Mouse (Mus musculus): ENCODE measurements around the gene Pcsk6. TPM values are rescaled to one million over a fixed set of nuclear protein-coding genes. Genes with fewer than 3 reads are reported as not detected.

Gene Pcsk6
- polyA plus RNA-seq, 1 experiment = 0.04 TPM

DNA sequence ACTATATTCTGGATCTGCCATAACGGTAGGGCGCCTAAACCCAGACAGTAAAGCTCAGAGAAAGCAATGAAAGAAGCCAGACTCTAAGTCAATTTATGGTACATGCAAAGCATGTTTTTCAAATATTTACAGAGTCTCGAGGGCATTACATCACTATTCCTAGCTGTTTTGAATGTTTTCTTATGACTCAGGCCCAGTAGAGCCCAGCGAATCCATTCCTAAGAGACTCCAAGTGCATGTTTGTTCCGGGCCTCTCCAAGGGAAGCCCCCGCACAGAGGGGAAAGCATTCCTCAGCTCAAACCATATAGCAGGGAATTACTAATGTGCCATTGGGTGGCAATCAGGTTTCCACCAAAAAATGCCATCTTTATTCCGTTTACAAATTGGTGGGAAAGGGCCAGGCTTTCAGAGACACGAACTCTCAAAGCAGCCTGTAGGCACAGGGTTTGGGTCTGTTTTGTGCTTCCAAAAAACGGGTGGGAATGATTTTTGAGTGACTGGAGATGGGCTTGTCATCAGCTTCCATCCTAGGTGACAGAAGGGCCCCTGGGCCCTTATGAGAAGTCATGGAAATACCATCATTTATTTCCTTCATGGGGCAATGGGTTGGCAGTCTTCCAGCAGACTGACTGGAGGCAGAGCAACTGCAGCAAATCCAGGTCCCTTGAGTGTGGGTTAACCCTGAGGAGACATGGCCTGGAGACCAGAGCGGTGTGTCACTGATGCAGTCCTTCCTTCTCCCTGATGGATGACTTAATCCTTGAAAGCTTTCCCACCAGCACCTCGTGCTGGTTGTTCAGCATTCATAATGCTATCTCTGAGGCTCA is 117.7 kb downstream of the Pcsk6 start:
- no peak for TF ChIP-seq TCF3 (IDR thresholded peaks at IDR 0.05; ENCODE audit: insufficient read length, low read depth)
- no peak for TF ChIP-seq TCF12 (IDR thresholded peaks at IDR 0.05; ENCODE audit: insufficient read depth, poor library complexity, severe bottlenecking)
- no peak for TF ChIP-seq SRF (IDR thresholded peaks at IDR 0.05; ENCODE audit: control insufficient read depth, insufficient read length, low read depth)
- Histone ChIP-seq H3K4me2 (ENCODE audit: low read depth) (no peak overlapping the region), H3K79me2 (ENCODE audit: control insufficient read depth, insufficient read depth) (no peaks in the 10 kb centered on the region), H3ac (ENCODE audit: control insufficient read depth, insufficient read length) (no peak overlapping the region), H3K4me3 (no peak overlapping the region), H3K27me3 (ENCODE audit: control insufficient read depth, insufficient read depth, insufficient read length) (peaks cover 18% of the 10 kb centered on the region), H3K36me3 (ENCODE audit: control insufficient read depth, insufficient read depth) (no peaks in the 10 kb centered on the region)

- H3K4me2 ChIP-seq (ENCODE audit: low read depth) = no peak overlapping the region
- H3K36me3 ChIP-seq (ENCODE audit: control insufficient read depth, insufficient read depth) = no peaks in the 10 kb centered on the region
- peaks cover 16% of the 10 kb centered on the region for H3K27me3 ChIP-seq (ENCODE audit: control insufficient read depth, insufficient read depth, insufficient read length)
- no peaks in the 10 kb centered on the region for H3K79me2 ChIP-seq (ENCODE audit: control insufficient read depth, insufficient read depth)
- H3ac ChIP-seq (ENCODE audit: control insufficient read depth, insufficient read length) = no peak overlapping the region
- H3K4me3 ChIP-seq = no peak overlapping the region
- no peak for TF ChIP-seq USF1 (IDR thresholded peaks at IDR 0.05; ENCODE audit: low read depth)
- TF ChIP-seq MYOG (IDR thresholded peaks at IDR 0.05; ENCODE audit: control insufficient read depth in 1 of 3, insufficient read depth in 1 of 3, insufficient read length in 2 of 3, low read depth in 2 of 3) = no peak
- no peak for TF ChIP-seq POLR2A (IDR thresholded peaks at IDR 0.05; ENCODE audit: insufficient read length, low read depth)
- no peak for TF ChIP-seq POLR2AphosphoS2 (IDR thresholded peaks at IDR 0.05; ENCODE audit: insufficient read length, low read depth)
Observed at GRCm38 (mm10) chr7:65980000-65980399, 118.5 kb downstream of the Pcsk6 start.

- Histone ChIP-seq H3ac (ENCODE audit: control insufficient read depth, insufficient read length) (no peak overlapping the region), H3K79me2 (ENCODE audit: control insufficient read depth, insufficient read depth) (no peaks in the 10 kb centered on the region), H3K4me2 (ENCODE audit: low read depth) (no peak overlapping the region), H3K27me3 (ENCODE audit: control insufficient read depth, insufficient read depth, insufficient read length) (peaks cover 16% of the 10 kb centered on the region), H3K4me3 (no peak overlapping the region), H3K36me3 (ENCODE audit: control insufficient read depth, insufficient read depth) (no peaks in the 10 kb centered on the region)
- TF ChIP-seq MYOD1 (IDR thresholded peaks at IDR 0.05; ENCODE audit: control insufficient read depth in 1 of 3, insufficient read length in 2 of 3, low read depth in 2 of 3) = no peak
- TF ChIP-seq CEBPB (IDR thresholded peaks at IDR 0.05; ENCODE audit: insufficient read depth, poor library complexity, severe bottlenecking) = no peak
- no peak for TF ChIP-seq TCF12 (IDR thresholded peaks at IDR 0.05; ENCODE audit: insufficient read depth, poor library complexity, severe bottlenecking)
- TF ChIP-seq REST (IDR thresholded peaks at IDR 0.05; ENCODE audit: insufficient read depth, insufficient read length) = no peak
- no peak for TF ChIP-seq MAX (IDR thresholded peaks at IDR 0.05; ENCODE audit: low read depth)
Observed at GRCm38 (mm10) chr7:65982057-65982456, 120.5 kb downstream of the Pcsk6 start.

GRCm38 (mm10) chr7:65988249-65988648 is 126.7 kb downstream of the Pcsk6 start:
- Histone ChIP-seq H3K4me3 (no peak overlapping the region), H3K27me3 (ENCODE audit: control insufficient read depth, insufficient read depth, insufficient read length) (peaks cover 24% of the 10 kb centered on the region), H3K79me2 (ENCODE audit: control insufficient read depth, insufficient read depth) (no peaks in the 10 kb centered on the region), H3K4me2 (ENCODE audit: low read depth) (no peak overlapping the region), H3ac (ENCODE audit: control insufficient read depth, insufficient read length) (no peak overlapping the region), H3K36me3 (ENCODE audit: control insufficient read depth, insufficient read depth) (no peaks in the 10 kb centered on the region)
- no peak for TF ChIP-seq E2F4 (IDR thresholded peaks at IDR 0.05; ENCODE audit: insufficient read depth)

DNA sequence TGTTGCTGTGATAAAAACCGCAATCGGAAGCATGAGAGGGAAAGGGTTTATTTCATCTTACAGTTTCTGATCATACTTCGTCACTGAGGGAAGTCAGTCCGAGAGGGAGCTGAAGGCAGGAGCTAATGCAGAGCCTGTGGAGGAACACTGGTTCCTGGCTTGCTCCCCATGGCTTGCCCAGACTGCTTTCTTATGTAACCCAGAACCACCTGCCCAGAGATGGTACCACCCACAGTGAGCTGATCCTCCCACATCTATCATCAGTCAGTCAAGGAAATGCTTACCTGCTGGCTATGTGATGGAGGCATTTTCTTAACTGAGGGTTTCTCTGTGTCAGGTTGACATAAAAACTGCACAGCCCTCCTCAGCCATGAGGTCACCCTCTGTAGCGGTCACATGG is 127.2 kb downstream of the Pcsk6 start:
- no peak for TF ChIP-seq SRF (IDR thresholded peaks at IDR 0.05; ENCODE audit: control insufficient read depth, insufficient read length, low read depth)
- no peak for TF ChIP-seq TCF12 (IDR thresholded peaks at IDR 0.05; ENCODE audit: insufficient read depth, poor library complexity, severe bottlenecking)
- no peak for TF ChIP-seq TCF3 (IDR thresholded peaks at IDR 0.05; ENCODE audit: insufficient read length, low read depth)
- TF ChIP-seq REST (IDR thresholded peaks at IDR 0.05; ENCODE audit: insufficient read depth, insufficient read length) = no peak
- no peak for TF ChIP-seq CEBPB (IDR thresholded peaks at IDR 0.05; ENCODE audit: insufficient read depth, poor library complexity, severe bottlenecking)
- no peak for TF ChIP-seq MYOG (IDR thresholded peaks at IDR 0.05; ENCODE audit: control insufficient read depth in 1 of 3, insufficient read depth in 1 of 3, insufficient read length in 2 of 3, low read depth in 2 of 3)
- TF ChIP-seq MAX (IDR thresholded peaks at IDR 0.05; ENCODE audit: low read depth) = no peak
- no peak for TF ChIP-seq POLR2AphosphoS2 (IDR thresholded peaks at IDR 0.05; ENCODE audit: insufficient read length, low read depth)
- no peak for TF ChIP-seq E2F4 (IDR thresholded peaks at IDR 0.05; ENCODE audit: insufficient read depth)
- no peak for TF ChIP-seq MYOD1 (IDR thresholded peaks at IDR 0.05; ENCODE audit: control insufficient read depth in 1 of 3, insufficient read length in 2 of 3, low read depth in 2 of 3)
- TF ChIP-seq POLR2A (IDR thresholded peaks at IDR 0.05; ENCODE audit: insufficient read length, low read depth) = no peak
- no peak for TF ChIP-seq USF1 (IDR thresholded peaks at IDR 0.05; ENCODE audit: low read depth)
- H3K4me2 ChIP-seq (ENCODE audit: low read depth) = no peak overlapping the region
- H3K27me3 ChIP-seq (ENCODE audit: control insufficient read depth, insufficient read depth, insufficient read length) = peaks cover 29% of the 10 kb centered on the region
- H3K4me3 ChIP-seq = no peak overlapping the region
- no peaks in the 10 kb centered on the region for H3K79me2 ChIP-seq (ENCODE audit: control insufficient read depth, insufficient read depth)
- no peaks in the 10 kb centered on the region for H3K36me3 ChIP-seq (ENCODE audit: control insufficient read depth, insufficient read depth)
- H3ac ChIP-seq (ENCODE audit: control insufficient read depth, insufficient read length) = no peak overlapping the region

Measured in myocyte (in vitro differentiated cells).